ENCODE assay signal across 27 mouse cellular contexts in genomic region chr13:71195675-71196074, GRCm38 (mm10).
DNase-seq lines count a peak whose midpoint lies in the region; ATAC-seq and TF ChIP-seq lines count a peak whose summit lies in the region.
"Had no signal": no experiment of that assay in that cellular context is flagged by ENCODE, and none has a peak within 500 bp of the region (broad histone marks: within the 10 kb centered on the region; RNA-seq: fewer than 3 reads in every experiment).

No protein-coding gene starts in this region.

- WGBS in forebrain, embryonic 14.5 days, result 75% methylated on average over 4 of the region's 4 CpGs
- 86% methylated on average over 4 of the region's 4 CpGs for WGBS in forebrain, embryonic 11.5 days
- WGBS in hindbrain, postnatal 0 days, result 70% methylated on average over 4 of the region's 4 CpGs
- WGBS in hindbrain, embryonic 13.5 days, result 88% methylated on average over 4 of the region's 4 CpGs

- H3K4me1 ChIP-seq in forebrain, embryonic 14.5 days (ENCODE audit: control insufficient read depth, insufficient read depth, low read length), result no peaks in the 10 kb centered on the region
- H3K4me1 ChIP-seq in forebrain, embryonic 11.5 days (replicated peaks; ENCODE audit: control insufficient read depth, insufficient read depth, low read length), result no peaks in the 10 kb centered on the region
- H3K4me1 ChIP-seq in hindbrain, postnatal 0 days (ENCODE audit: insufficient read depth, low read length), result no peaks in the 10 kb centered on the region
- H3K4me1 ChIP-seq in hindbrain, embryonic 13.5 days (replicated peaks), result peaks cover 5% of the 10 kb centered on the region; the same call in 1 of the 2 replicates
- H3K4me1 ChIP-seq: forebrain, embryonic 12.5 days; forebrain, embryonic 15.5 days had no signal

- ATAC-seq in forebrain, embryonic 14.5 days, result peak; percentile 52; the same call in 1 of the 2 replicates
- ATAC-seq in forebrain, embryonic 11.5 days (replicated peaks; ENCODE audit: low FRiP score), result no peak
- ATAC-seq in hindbrain, postnatal 0 days, result no peak
- no peak for ATAC-seq in hindbrain, embryonic 13.5 days (ENCODE audit: low FRiP score)
- ATAC-seq: activated CD4-positive, CD25-positive, alpha-beta regulatory T cell, adult 4 months; CD4-positive, CD25-positive, alpha-beta regulatory T cell, adult 4 months; forebrain, embryonic 15.5 days; forebrain, postnatal 0 days; Patski had no signal

- no peak overlapping the region for H3K9ac ChIP-seq in forebrain, embryonic 14.5 days (ENCODE audit: low read length)
- no peak overlapping the region for H3K9ac ChIP-seq in forebrain, embryonic 11.5 days (ENCODE audit: low read length)
- H3K9ac ChIP-seq in hindbrain, postnatal 0 days (replicated peaks; ENCODE audit: low read length), result no peak overlapping the region
- no peak overlapping the region for H3K9ac ChIP-seq in hindbrain, embryonic 13.5 days
- H3K9ac ChIP-seq: embryonic facial prominence, embryonic 12.5 days; forebrain, embryonic 12.5 days; forebrain, embryonic 15.5 days; forebrain, postnatal 0 days had no signal

- H3K4me2 ChIP-seq in forebrain, embryonic 14.5 days (ENCODE audit: low read length), result no peak overlapping the region
- no peak overlapping the region for H3K4me2 ChIP-seq in forebrain, embryonic 11.5 days (ENCODE audit: low read depth, low read length, severe bottlenecking)
- H3K4me2 ChIP-seq in hindbrain, postnatal 0 days (ENCODE audit: low read depth, low read length), result no peak overlapping the region
- H3K4me2 ChIP-seq in hindbrain, embryonic 13.5 days, result no peak overlapping the region
- H3K4me2 ChIP-seq: embryonic facial prominence, embryonic 12.5 days; forebrain, embryonic 12.5 days; forebrain, embryonic 15.5 days had no signal

- no peak for TF ChIP-seq POLR2A in brain, embryonic 14.5 days (IDR thresholded peaks at IDR 0.05; ENCODE audit: borderline replicate concordance, extremely low read depth, insufficient read depth, insufficient read length, poor library complexity, severe bottlenecking)

- peak; percentile 49 for DNase-seq in forebrain, embryonic 14.5 days (ENCODE audit: low spot score)
- no peak for DNase-seq in forebrain, embryonic 11.5 days (ENCODE audit: low spot score)
- peak; percentile 23 for DNase-seq in hindbrain, postnatal 0 days (ENCODE audit: low spot score)
- peak; percentile 48 for DNase-seq in urinary bladder, postnatal 14 days (ENCODE audit: low spot score)
- no peak for DNase-seq in urinary bladder, adult 2 months (ENCODE audit: low spot score)
- peak; percentile 58 for DNase-seq in brain, embryonic 14.5 days (ENCODE audit: low read depth)
- DNase-seq: adrenal gland, adult 8-10 months; adrenal gland, postnatal 14 days; adrenal gland, postnatal 36 days; B cell, adult 2 months; cerebellum, adult 11 months; cerebellum, adult 18-20 months; cerebellum, adult 8-10 months; cerebellum, adult 9-11 months; cerebellum, postnatal 14 days; cerebellum, postnatal 36 days; forebrain, postnatal 0 days had no signal

- no peaks in the 10 kb centered on the region for H3K9me3 ChIP-seq in forebrain, embryonic 14.5 days (replicated peaks; ENCODE audit: control insufficient read depth, low read length)
- no peaks in the 10 kb centered on the region for H3K9me3 ChIP-seq in forebrain, embryonic 11.5 days (ENCODE audit: control insufficient read depth, low read length)
- H3K9me3 ChIP-seq in hindbrain, postnatal 0 days (ENCODE audit: low read length), result no peaks in the 10 kb centered on the region
- no peaks in the 10 kb centered on the region for H3K9me3 ChIP-seq in hindbrain, embryonic 13.5 days
- H3K9me3 ChIP-seq: embryonic facial prominence, embryonic 10.5 days; embryonic facial prominence, embryonic 12.5 days; forebrain, embryonic 12.5 days; forebrain, embryonic 15.5 days had no signal

- H3K36me3 ChIP-seq in forebrain, embryonic 14.5 days (ENCODE audit: control insufficient read depth, insufficient read depth, low read length), result no peaks in the 10 kb centered on the region
- H3K36me3 ChIP-seq in forebrain, embryonic 11.5 days (ENCODE audit: control insufficient read depth, insufficient read depth, low read length), result no peaks in the 10 kb centered on the region
- no peaks in the 10 kb centered on the region for H3K36me3 ChIP-seq in hindbrain, postnatal 0 days (ENCODE audit: insufficient read depth, low read length)
- H3K36me3 ChIP-seq in hindbrain, embryonic 13.5 days, result no peaks in the 10 kb centered on the region
- H3K36me3 ChIP-seq: embryonic facial prominence, embryonic 10.5 days; embryonic facial prominence, embryonic 12.5 days; forebrain, embryonic 12.5 days; forebrain, embryonic 15.5 days; G1E had no signal

- TF ChIP-seq CTCF in hindbrain, postnatal 0 days (IDR thresholded peaks at IDR 0.05; ENCODE audit: low read depth), result no peak
- TF ChIP-seq CTCF in brain, embryonic 14.5 days (IDR thresholded peaks at IDR 0.05; ENCODE audit: borderline replicate concordance, extremely low read depth, insufficient read depth, insufficient read length), result no peak

- H3K27me3 ChIP-seq in forebrain, embryonic 14.5 days (replicated peaks; ENCODE audit: control insufficient read depth, insufficient read depth, low read length), result no peaks in the 10 kb centered on the region
- H3K27me3 ChIP-seq in forebrain, embryonic 11.5 days (ENCODE audit: control insufficient read depth, insufficient read depth, low read length), result no peaks in the 10 kb centered on the region
- H3K27me3 ChIP-seq in hindbrain, postnatal 0 days (ENCODE audit: insufficient read depth, low read length), result no peaks in the 10 kb centered on the region
- H3K27me3 ChIP-seq in hindbrain, embryonic 13.5 days, result no peaks in the 10 kb centered on the region
- H3K27me3 ChIP-seq: CH12.LX; embryonic facial prominence, embryonic 12.5 days; forebrain, embryonic 12.5 days; forebrain, embryonic 15.5 days; Patski had no signal

- H3K27ac ChIP-seq in forebrain, embryonic 14.5 days (ENCODE audit: low read depth, low read length), result no peak overlapping the region
- no peak overlapping the region for H3K27ac ChIP-seq in forebrain, embryonic 11.5 days (ENCODE audit: low read depth, low read length)
- no peak overlapping the region for H3K27ac ChIP-seq in hindbrain, postnatal 0 days
- no peak overlapping the region for H3K27ac ChIP-seq in hindbrain, embryonic 13.5 days
- H3K27ac ChIP-seq: embryonic facial prominence, embryonic 10.5 days; embryonic facial prominence, embryonic 12.5 days; forebrain, embryonic 12.5 days; forebrain, embryonic 15.5 days had no signal

- H3K4me3 ChIP-seq in forebrain, embryonic 14.5 days (ENCODE audit: low read depth, low read length), result no peak overlapping the region
- no peak overlapping the region for H3K4me3 ChIP-seq in forebrain, embryonic 11.5 days (ENCODE audit: low read depth, low read length)
- H3K4me3 ChIP-seq in hindbrain, postnatal 0 days (ENCODE audit: low read length), result no peak overlapping the region
- no peak overlapping the region for H3K4me3 ChIP-seq in hindbrain, embryonic 13.5 days
- H3K4me3 ChIP-seq: embryonic facial prominence, embryonic 10.5 days; embryonic facial prominence, embryonic 12.5 days; forebrain, embryonic 12.5 days; forebrain, embryonic 15.5 days had no signal

Comparison
In these comparisons a context has a peak if more than half of its experiments do, and no peak if none do; other contexts are left out.
1. DNase-seq: peak in forebrain, embryonic 14.5 days (single experiment), hindbrain, postnatal 0 days (single experiment), urinary bladder, postnatal 14 days (single experiment) and brain, embryonic 14.5 days (single experiment); none in forebrain, embryonic 11.5 days (single experiment) and urinary bladder, adult 2 months (single experiment).